Mouse (Mus musculus): ENCODE measurements at regions not wholly inside any gene's neighbourhood (a gene's known extent, or its start where the extent isn't known, plus 50 kb on each side); places are given as distances from the start of the nearest gene placed in this dataset.
A peak's percentile ranks its signal among the peaks of the same experiment; 100 is the strongest.

GRCm38 (mm10) chr1:154006055-154006454 is 106.0 kb upstream of the Teddm2 start:
- no peaks in the 10 kb centered on the region for H3K27me3 ChIP-seq (ENCODE audit: control insufficient read depth, insufficient read depth, low read length)
- H3K27ac ChIP-seq (replicated peaks; ENCODE audit: low read depth, low read length) = no peak overlapping the region
- ATAC-seq (replicated peaks; ENCODE audit: insufficient number of reproducible peaks, low FRiP score, low TSS enrichment, low read depth) (no peak), DNase-seq (ENCODE audit: low spot score) (no peak)
- H3K4me3 ChIP-seq (ENCODE audit: low read depth, low read length) = no peak overlapping the region
- no peaks in the 10 kb centered on the region for H3K36me3 ChIP-seq (replicated peaks; ENCODE audit: control insufficient read depth, insufficient read depth, low read depth, low read length)
- 87% methylated on average over 13 of the region's 13 CpGs for WGBS
- H3K9me3 ChIP-seq (replicated peaks; ENCODE audit: control insufficient read depth, low read length) = no peaks in the 10 kb centered on the region
- H3K4me2 ChIP-seq (ENCODE audit: low read depth, low read length) = no peak overlapping the region
- no peak overlapping the region for H3K9ac ChIP-seq (replicated peaks; ENCODE audit: low read length)
- H3K4me1 ChIP-seq (ENCODE audit: control insufficient read depth, insufficient read depth, low read length) = no peaks in the 10 kb centered on the region

GRCm38 (mm10) chr1:154007440-154007839 is 107.4 kb upstream of the Teddm2 start:
- ATAC-seq (replicated peaks; ENCODE audit: insufficient number of reproducible peaks, low FRiP score, low TSS enrichment, low read depth) (no peak), DNase-seq (ENCODE audit: low spot score) (no peak)
- Histone ChIP-seq H3K27ac (replicated peaks; ENCODE audit: low read depth, low read length) (no peak overlapping the region), H3K36me3 (replicated peaks; ENCODE audit: control insufficient read depth, insufficient read depth, low read depth, low read length) (no peaks in the 10 kb centered on the region), H3K4me3 (ENCODE audit: low read depth, low read length) (no peak overlapping the region), H3K9ac (replicated peaks; ENCODE audit: low read length) (no peak overlapping the region), H3K9me3 (replicated peaks; ENCODE audit: control insufficient read depth, low read length) (no peaks in the 10 kb centered on the region), H3K27me3 (ENCODE audit: control insufficient read depth, insufficient read depth, low read length) (no peaks in the 10 kb centered on the region), H3K4me2 (ENCODE audit: low read depth, low read length) (no peak overlapping the region), H3K4me1 (ENCODE audit: control insufficient read depth, insufficient read depth, low read length) (no peaks in the 10 kb centered on the region)
- 92% methylated on average over 3 of the region's 3 CpGs for WGBS

GRCm38 (mm10) chr1:154008593-154009310 is 108.7 kb upstream of the Teddm2 start:
- Histone ChIP-seq H3K27ac (replicated peaks; ENCODE audit: low read depth, low read length) (no peak overlapping the region), H3K9ac (replicated peaks; ENCODE audit: low read length) (no peak overlapping the region), H3K4me3 (ENCODE audit: low read depth, low read length) (no peak overlapping the region), H3K4me2 (ENCODE audit: low read depth, low read length) (no peak overlapping the region), H3K36me3 (replicated peaks; ENCODE audit: control insufficient read depth, insufficient read depth, low read depth, low read length) (no peaks in the 10 kb centered on the region), H3K9me3 (replicated peaks; ENCODE audit: control insufficient read depth, low read length) (no peaks in the 10 kb centered on the region), H3K27me3 (ENCODE audit: control insufficient read depth, insufficient read depth, low read length) (no peaks in the 10 kb centered on the region), H3K4me1 (ENCODE audit: control insufficient read depth, insufficient read depth, low read length) (no peaks in the 10 kb centered on the region)
- WGBS = 82% methylated on average over 11 of the region's 11 CpGs
- ATAC-seq (replicated peaks; ENCODE audit: insufficient number of reproducible peaks, low FRiP score, low TSS enrichment, low read depth) (no peak), DNase-seq (ENCODE audit: low spot score) (peak; percentile 51)

GRCm38 (mm10) chr1:154010681-154011080 is 110.7 kb upstream of the Teddm2 start:
- H3K36me3 ChIP-seq (replicated peaks; ENCODE audit: control insufficient read depth, insufficient read depth, low read depth, low read length) = no peaks in the 10 kb centered on the region
- no peak for DNase-seq (ENCODE audit: low spot score)
- no peak overlapping the region for H3K27ac ChIP-seq (replicated peaks; ENCODE audit: low read depth, low read length)
- H3K9me3 ChIP-seq (replicated peaks; ENCODE audit: control insufficient read depth, low read length) = no peaks in the 10 kb centered on the region
- H3K4me1 ChIP-seq (ENCODE audit: control insufficient read depth, insufficient read depth, low read length) = no peaks in the 10 kb centered on the region
- WGBS = 87% methylated on average over 4 of the region's 4 CpGs
- H3K4me3 ChIP-seq (ENCODE audit: low read depth, low read length) = no peak overlapping the region
- H3K27me3 ChIP-seq (ENCODE audit: control insufficient read depth, insufficient read depth, low read length) = no peaks in the 10 kb centered on the region
- no peak overlapping the region for H3K4me2 ChIP-seq (ENCODE audit: low read depth, low read length)
- H3K9ac ChIP-seq (replicated peaks; ENCODE audit: low read length) = no peak overlapping the region
- ATAC-seq (replicated peaks; ENCODE audit: insufficient number of reproducible peaks, low FRiP score, low TSS enrichment, low read depth) = no peak

- DNase-seq (ENCODE audit: low spot score) = no peak
- no peak overlapping the region for H3K27ac ChIP-seq (replicated peaks; ENCODE audit: low read depth, low read length)
- H3K4me3 ChIP-seq (ENCODE audit: low read depth, low read length) = no peak overlapping the region
- no peak overlapping the region for H3K9ac ChIP-seq (replicated peaks; ENCODE audit: low read length)
- no peaks in the 10 kb centered on the region for H3K4me1 ChIP-seq (ENCODE audit: control insufficient read depth, insufficient read depth, low read length)
- no peak overlapping the region for H3K4me2 ChIP-seq (ENCODE audit: low read depth, low read length)
- 70% methylated on average over 2 of the region's 2 CpGs for WGBS
- H3K36me3 ChIP-seq (replicated peaks; ENCODE audit: control insufficient read depth, insufficient read depth, low read depth, low read length) = no peaks in the 10 kb centered on the region
- H3K27me3 ChIP-seq (ENCODE audit: control insufficient read depth, insufficient read depth, low read length) = no peaks in the 10 kb centered on the region
- no peak for ATAC-seq (replicated peaks; ENCODE audit: insufficient number of reproducible peaks, low FRiP score, low TSS enrichment, low read depth)
- no peaks in the 10 kb centered on the region for H3K9me3 ChIP-seq (replicated peaks; ENCODE audit: control insufficient read depth, low read length)
Measured at GRCm38 (mm10) chr1:154016516-154016915, 116.5 kb upstream of the Teddm2 start.

GRCm38 (mm10) chr1:154018241-154018640 is 118.2 kb upstream of the Teddm2 start:
- Histone ChIP-seq H3K4me2 (ENCODE audit: low read depth, low read length) (no peak overlapping the region), H3K9ac (replicated peaks; ENCODE audit: low read length) (no peak overlapping the region), H3K4me3 (ENCODE audit: low read depth, low read length) (no peak overlapping the region), H3K9me3 (replicated peaks; ENCODE audit: control insufficient read depth, low read length) (no peaks in the 10 kb centered on the region), H3K27me3 (ENCODE audit: control insufficient read depth, insufficient read depth, low read length) (no peaks in the 10 kb centered on the region), H3K4me1 (ENCODE audit: control insufficient read depth, insufficient read depth, low read length) (no peaks in the 10 kb centered on the region), H3K36me3 (replicated peaks; ENCODE audit: control insufficient read depth, insufficient read depth, low read depth, low read length) (no peaks in the 10 kb centered on the region), H3K27ac (replicated peaks; ENCODE audit: low read depth, low read length) (no peak overlapping the region)
- ATAC-seq (replicated peaks; ENCODE audit: insufficient number of reproducible peaks, low FRiP score, low TSS enrichment, low read depth) (no peak), DNase-seq (ENCODE audit: low spot score) (no peak)
- 85% methylated on average over 6 of the region's 6 CpGs for WGBS

GRCm38 (mm10) chr1:154024301-154024700 is 124.3 kb upstream of the Teddm2 start:
- 77% methylated on average over 3 of the region's 3 CpGs for WGBS

GRCm38 (mm10) chr1:154027303-154027702 is 127.3 kb upstream of the Teddm2 start:
- Histone ChIP-seq H3K27me3 (ENCODE audit: control insufficient read depth, insufficient read depth, low read length) (no peaks in the 10 kb centered on the region), H3K4me3 (ENCODE audit: low read depth, low read length) (no peak overlapping the region), H3K9me3 (replicated peaks; ENCODE audit: control insufficient read depth, low read length) (no peaks in the 10 kb centered on the region), H3K9ac (replicated peaks; ENCODE audit: low read length) (no peak overlapping the region), H3K36me3 (replicated peaks; ENCODE audit: control insufficient read depth, insufficient read depth, low read depth, low read length) (no peaks in the 10 kb centered on the region), H3K4me2 (ENCODE audit: low read depth, low read length) (no peak overlapping the region), H3K27ac (replicated peaks; ENCODE audit: low read depth, low read length) (no peak overlapping the region), H3K4me1 (ENCODE audit: control insufficient read depth, insufficient read depth, low read length) (no peaks in the 10 kb centered on the region)
- DNase-seq (ENCODE audit: low spot score) = no peak
- 82% methylated on average over 4 of the region's 4 CpGs for WGBS
- ATAC-seq (replicated peaks; ENCODE audit: insufficient number of reproducible peaks, low FRiP score, low TSS enrichment, low read depth) = no peak

More at GRCm38 (mm10) chr1:154024301-154024700, 124.3 kb upstream of the Teddm2 start:
- no peaks in the 10 kb centered on the region for H3K36me3 ChIP-seq (replicated peaks; ENCODE audit: control insufficient read depth, insufficient read depth, low read depth, low read length)
- no peaks in the 10 kb centered on the region for H3K9me3 ChIP-seq (replicated peaks; ENCODE audit: control insufficient read depth, low read length)
- ATAC-seq (replicated peaks; ENCODE audit: insufficient number of reproducible peaks, low FRiP score, low TSS enrichment, low read depth) (no peak), DNase-seq (ENCODE audit: low spot score) (no peak)
- no peak overlapping the region for H3K4me2 ChIP-seq (ENCODE audit: low read depth, low read length)
- H3K4me1 ChIP-seq (ENCODE audit: control insufficient read depth, insufficient read depth, low read length) = no peaks in the 10 kb centered on the region
- no peak overlapping the region for H3K9ac ChIP-seq (replicated peaks; ENCODE audit: low read length)
- no peaks in the 10 kb centered on the region for H3K27me3 ChIP-seq (ENCODE audit: control insufficient read depth, insufficient read depth, low read length)
- H3K27ac ChIP-seq (replicated peaks; ENCODE audit: low read depth, low read length) = no peak overlapping the region
- no peak overlapping the region for H3K4me3 ChIP-seq (ENCODE audit: low read depth, low read length)

All from embryonic facial prominence, embryonic 11.5 days (tissue).